Mouse (Mus musculus) hematopoietic stem cell, adult 5-6 weeks (primary cell): ENCODE data around the gene Upk3a. TPM values are rescaled to one million over a fixed set of nuclear protein-coding genes. Genes with fewer than 3 reads are reported as not detected.
A peak's percentile ranks its signal among the peaks of the same experiment; 100 is the strongest.

ENCODE experiments used
- ATAC-seq, 2 experiments: fragments of 125-278 bp in 1 of 2; replicated peaks in 1 of 2; 2 replicates each; pipeline ENCODE4 v1.8.0; 2016 to 2017; ENCODE audit warnings: inconsistent platforms in 2 of 2, mild to moderate bottlenecking in 2 of 2, moderate number of reproducible peaks in 2 of 2, low read depth in 1 of 2, moderate TSS enrichment in 1 of 2; ENCODE audit not compliant: low FRiP score in 2 of 2, poor library complexity in 2 of 2, severe bottlenecking in 2 of 2, insufficient read depth in 1 of 2, low TSS enrichment in 1 of 2
- total RNA-seq: library from RNA; stranded (forward); fragments of 172-1452, 232-1000 nt; gene quantifications from 2 replicates; pipeline ENCODE4 v1.2.3, GENCODE M21; 2017

The Upk3a gene
- total RNA-seq, 1 experiment from 2014 or later: not detected

GRCm38 (mm10) chr15:85037343-85037690 is 20.4 kb downstream of the Upk3a start:
- no peak for ATAC-seq

DNA sequence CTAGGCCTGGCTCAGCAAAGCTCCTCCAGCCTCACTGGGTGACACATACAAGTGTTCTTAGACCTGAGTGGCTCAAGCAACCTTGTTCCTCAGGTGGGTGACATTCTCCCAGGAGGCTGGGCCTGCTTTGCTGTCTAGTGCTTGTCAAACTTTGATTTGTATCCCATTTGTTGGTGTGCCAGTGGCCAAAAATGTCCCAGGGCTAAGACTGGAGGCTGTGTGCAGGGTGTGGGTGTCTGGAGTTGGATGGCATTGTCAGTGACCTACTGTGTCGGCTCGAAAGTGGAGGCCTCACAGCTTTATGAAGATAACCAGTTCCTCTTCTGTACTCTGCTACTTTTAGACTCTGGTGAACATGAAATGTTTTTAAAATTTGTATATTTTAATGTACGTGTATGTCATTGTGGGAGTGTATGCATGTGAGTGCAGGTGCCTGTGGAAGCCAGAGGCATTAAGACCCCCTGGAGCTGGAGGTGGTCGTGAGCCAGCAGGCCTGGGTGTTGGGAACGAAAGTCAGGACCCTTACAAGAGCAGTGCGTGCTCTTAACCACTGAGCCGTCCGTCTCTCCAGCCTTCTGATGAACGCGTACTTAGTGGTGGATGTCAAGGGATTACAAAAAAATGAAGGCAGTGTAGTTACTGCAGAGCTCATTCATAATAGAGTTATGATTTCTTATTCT is 24.7 kb downstream of the Upk3a start:
- no peak for ATAC-seq

GRCm38 (mm10) chr15:85042361-85042954 is 25.5 kb downstream of the Upk3a start:
- ATAC-seq: peak; percentile 84 to 87

DNA sequence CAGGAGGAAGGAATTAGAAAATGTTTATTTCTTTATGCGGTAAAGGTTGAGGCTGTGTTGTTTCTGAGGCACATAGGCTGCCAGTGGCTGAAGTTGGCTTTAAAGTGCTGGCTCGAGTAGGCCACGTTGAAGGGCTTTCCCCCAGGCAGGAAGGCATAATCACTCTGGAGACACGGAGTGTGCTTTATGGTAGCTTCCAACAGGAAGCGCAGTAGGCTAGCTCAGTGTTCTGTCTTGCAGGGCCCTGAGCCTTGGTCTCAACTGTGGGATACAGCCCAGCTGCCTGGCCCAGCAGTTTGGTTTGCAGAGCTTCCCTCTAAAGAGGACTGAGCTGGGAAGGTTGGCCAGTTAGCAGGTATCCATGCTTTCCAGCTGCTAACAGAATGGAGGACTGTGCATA is 26.2 kb downstream of the Upk3a start:
- no peak for ATAC-seq

GRCm38 (mm10) chr15:85043761-85044160 is 26.8 kb downstream of the Upk3a start:
- ATAC-seq: no peak

DNA sequence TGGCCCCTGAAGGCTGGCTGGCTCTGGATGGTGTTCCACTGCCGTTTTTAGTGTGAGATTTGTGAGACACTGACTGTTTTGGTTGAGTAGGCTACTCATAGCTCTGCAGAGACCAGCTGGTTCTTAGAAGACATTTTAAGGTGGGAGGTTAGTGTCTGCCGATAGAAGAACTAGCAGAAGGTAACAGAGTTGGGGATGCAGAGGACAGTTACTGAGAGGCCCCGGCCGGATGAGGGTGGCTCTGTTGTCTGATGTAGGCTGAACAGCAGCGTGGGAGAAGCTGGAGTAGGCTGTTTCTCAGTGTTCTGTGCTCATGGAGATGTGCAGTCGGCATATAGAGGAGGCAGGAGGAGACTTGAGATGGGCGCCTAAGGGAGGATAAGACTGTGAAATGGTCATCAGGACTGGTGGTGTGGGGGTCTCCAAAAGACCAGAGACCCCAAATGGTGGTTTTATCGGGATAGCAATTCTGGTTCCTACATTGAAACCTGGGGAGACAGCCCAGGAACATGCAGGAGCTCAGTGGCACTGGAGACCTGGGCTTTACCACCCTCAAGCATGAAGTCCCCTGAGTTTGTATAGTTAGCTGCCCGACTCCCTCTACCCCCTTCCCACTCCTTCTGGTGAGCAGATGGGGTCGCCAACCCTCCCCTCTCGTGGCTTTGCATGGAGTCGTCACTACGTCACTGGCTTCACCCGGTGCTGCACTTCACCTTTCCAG is 29.4 kb downstream of the Upk3a start:
- ATAC-seq: no peak

DNA sequence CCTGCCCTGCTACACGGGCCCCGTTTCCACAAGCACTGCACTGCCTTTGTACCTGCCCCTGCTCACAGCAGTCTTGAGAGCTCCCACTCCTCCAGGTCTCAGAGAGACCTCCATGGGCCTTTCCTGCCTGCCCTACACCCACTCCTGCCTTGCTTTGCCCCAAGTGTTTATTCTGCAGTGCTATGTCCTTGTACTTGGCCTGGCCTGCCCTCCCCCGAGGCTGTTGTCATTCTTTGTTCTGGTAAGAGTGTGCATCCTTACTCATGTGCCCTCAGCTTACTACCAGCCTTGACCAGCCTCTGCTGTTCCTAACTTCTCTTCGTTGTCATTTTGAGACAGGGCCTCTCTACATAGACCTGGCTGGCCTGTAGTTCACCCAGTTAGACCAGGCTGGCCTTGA is 30.9 kb downstream of the Upk3a start:
- no peak for ATAC-seq

GRCm38 (mm10) chr15:85049758-85050157 is 32.8 kb downstream of the Upk3a start:
- ATAC-seq: no peak

DNA sequence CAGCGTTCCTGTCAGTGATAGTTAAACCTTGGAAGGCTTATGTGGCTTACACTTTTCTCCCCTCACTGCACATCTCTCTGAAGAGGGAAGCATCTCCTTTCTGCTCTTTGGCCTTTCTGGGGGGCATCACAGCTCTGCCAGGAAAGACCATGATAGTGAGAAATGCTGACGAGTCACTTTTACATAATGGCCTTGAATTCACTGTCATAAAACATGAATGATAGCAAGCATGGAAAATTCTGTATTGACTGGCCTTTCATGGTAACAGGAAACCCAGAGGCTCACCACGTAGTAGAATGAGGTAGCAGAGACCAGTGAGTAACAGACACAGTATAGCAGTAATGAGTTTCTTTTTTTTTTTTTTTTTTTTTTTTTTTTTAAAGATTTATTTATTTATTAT is 37.2 kb downstream of the Upk3a start:
- ATAC-seq: no peak

- no peak for ATAC-seq
These were observed 38.2 kb downstream of the Upk3a start for GRCm38 (mm10) chr15:85055186-85055585.

GRCm38 (mm10) chr15:85063421-85063820 is 46.5 kb downstream of the Upk3a start:
- ATAC-seq: no peak

DNA sequence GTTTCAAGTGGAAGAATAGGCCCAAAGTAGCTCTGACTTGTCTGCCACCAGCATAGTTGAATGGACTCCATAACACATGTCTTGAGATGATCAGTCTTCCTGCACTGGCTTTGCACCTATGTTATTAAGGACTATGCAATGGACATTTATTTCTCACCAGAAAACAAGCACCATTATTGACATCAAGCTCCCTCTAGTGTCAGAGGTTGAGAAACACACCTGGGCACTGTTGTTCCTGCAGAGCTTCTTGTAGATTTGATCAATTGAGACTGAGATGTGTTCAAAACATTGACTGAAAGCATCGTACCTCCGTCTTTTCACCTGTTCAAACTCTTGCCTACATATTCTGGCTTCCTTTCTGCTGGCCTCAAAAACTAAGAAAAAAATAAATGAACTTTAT is 53.6 kb downstream of the Upk3a start:
- 0 out of 4 replicates have a peak, but pooled peaks of 1 of the 2 experiments have one; percentile 46 for ATAC-seq

Other genes starting within 250 kb of the Upk3a start
- gene Phf21b, start 161.1 kb upstream of the Upk3a start, total RNA-seq: 0.63 and 2.3 TPM in 2 replicates
- gene Gm29666, start 97.1 kb upstream of the Upk3a start, total RNA-seq: 0.44 and 0.79 TPM in 2 replicates
- gene Nup50, start 93.7 kb upstream of the Upk3a start, total RNA-seq: 60.3 and 81.3 TPM in 2 replicates
- gene 5031439G07Rik, start 28.6 kb upstream of the Upk3a start, total RNA-seq: 11.9 and 12.4 TPM in 2 replicates
- 10.4 and 15.4 TPM in 2 replicates for gene Fam118a, start 11.8 kb downstream of the Upk3a start, total RNA-seq
- 0.30 and 0.63 TPM in 2 replicates for gene Smc1b, start 114.8 kb downstream of the Upk3a start, total RNA-seq
- gene Ribc2, start 114.9 kb downstream of the Upk3a start, total RNA-seq: not detected in 2 replicates
- 0.88 and 1.2 TPM in 2 replicates for gene Fbln1, start 188.8 kb downstream of the Upk3a start, total RNA-seq